Mouse (Mus musculus) heart, postnatal 0 days (tissue): Measurements from ENCODE around the gene Mep1a. TPM values are rescaled to one million over a fixed set of nuclear protein-coding genes. Genes with fewer than 3 reads are reported as not detected.
"Not testable (repeated sequence)": the region's sequence is repeated elsewhere in the genome, so short reads cannot be mapped to it uniquely, and the experiment has no call there.

Experiments used
- ATAC-seq: fragments of 200-750 bp; cut with Nextera tagmentation; 2 replicates; pipeline ENCODE4 v1.8.0; 2017; ENCODE audit warnings: low read depth, moderate number of reproducible peaks, moderate library complexity; ENCODE audit not compliant: insufficient read depth
- DNase-seq: peaks from one replicate; pipeline ENCODE4 v3.0.0-alpha.2; 2016; ENCODE audit warnings: low spot score
- H3K27ac ChIP-seq: fragments of 300-500 bp; sonication (generic); 2 replicates; pipeline ENCODE4 v1.5.1; 2014; ENCODE audit warnings: low read depth, mild to moderate bottlenecking
- H3K27me3 ChIP-seq: fragments of 300-500 bp; sonication (generic); 2 replicates; pipeline ENCODE4 v1.6.1; 2014; ENCODE audit warnings: low read length, mixed read lengths; ENCODE audit not compliant: control insufficient read depth, insufficient read depth
- H3K36me3 ChIP-seq: fragments of 300-500 bp; sonication (generic); replicated peaks from 2 replicates; pipeline ENCODE4 v1.6.1; 2014; ENCODE audit warnings: low read length, mixed read lengths; ENCODE audit not compliant: control insufficient read depth, insufficient read depth
- H3K4me1 ChIP-seq: fragments of 300-500 bp; sonication (generic); 2 replicates; pipeline ENCODE4 v1.6.1; 2014; ENCODE audit warnings: antibody characterized with exemption; ENCODE audit not compliant: control insufficient read depth, insufficient read depth
- H3K4me2 ChIP-seq: fragments of 300-500 bp; sonication (generic); 2 replicates; pipeline ENCODE4 v1.6.1; 2014; ENCODE audit warnings: low read depth, mild to moderate bottlenecking, low read length, moderate library complexity
- H3K4me3 ChIP-seq: fragments of 300-500 bp; sonication (generic); 2 replicates; pipeline ENCODE4 v1.5.1; 2014; ENCODE audit warnings: low read depth, low read length
- H3K9ac ChIP-seq: fragments of 300-500 bp; sonication (generic); replicated peaks from 2 replicates; pipeline ENCODE4 v1.6.1; 2014; ENCODE audit warnings: low read depth, low read length, mixed read lengths
- H3K9me3 ChIP-seq: fragments of 300-500 bp; sonication (generic); replicated peaks from 2 replicates; pipeline ENCODE4 v1.6.1; 2016; ENCODE audit warnings: low read length; ENCODE audit not compliant: control insufficient read depth
- CTCF ChIP-seq: IDR thresholded peaks from 2 replicates; pipeline ENCODE4 v1.5.1; 2016; ENCODE audit warnings: antibody characterized with exemption, control low read depth, low read depth
- EP300 ChIP-seq: IDR thresholded peaks from 2 replicates; pipeline ENCODE4 v1.6.1; 2016; ENCODE audit warnings: antibody characterized with exemption, low read depth
- WGBS: fragments of 180-500 bp; shearing (Covaris S2); extraction: QIAGEN DNeasy Blood & Tissue Kit; methylation state at CpG from one replicate; pipeline ENCODE4 v1.1.7; 2014; 5-methylcytosine and 5-hydroxymethylcytosine counted together
- polyA plus RNA-seq: library from polyadenylated mRNA; unstranded; fragments of >200 nt; fragmentation: Nextera tagmentation; extraction: Ambion mirVana; gene quantifications from 2 replicates; pipeline ENCODE4 v1.2.1, GENCODE M21; 2015
- total RNA-seq: library from RNA; depleted of rRNA; stranded (reverse); fragments of >200 nt; gene quantifications from 2 replicates; pipeline ENCODE4 v1.2.3, GENCODE M21; 2014; ENCODE audit warnings: low replicate concordance

Gene Mep1a
- total and polyA plus RNA-seq, 2 experiments from 2014 or later, result not detected

DNA sequence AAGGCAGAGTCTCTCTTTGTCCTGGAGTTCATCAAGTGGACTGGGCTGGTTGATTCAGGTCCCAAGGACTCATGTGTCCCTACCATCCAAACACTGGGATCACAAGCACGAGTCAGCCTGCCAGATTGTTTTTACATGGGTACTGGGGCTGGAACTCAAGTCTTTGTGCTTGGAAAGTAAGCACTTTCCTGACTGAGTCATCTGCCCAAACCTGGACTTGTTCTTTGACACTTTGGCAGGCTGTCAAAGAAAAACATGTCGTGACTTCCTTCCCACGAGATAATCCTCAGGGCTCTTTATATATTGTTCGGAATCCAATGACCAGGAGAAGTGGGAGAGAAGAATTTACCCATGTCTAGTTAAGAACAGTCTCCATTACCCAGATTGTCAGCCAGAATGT lies 5.1 kb downstream of the Mep1a start:
- no peaks in the 10 kb centered on the region for H3K4me1 ChIP-seq
- H3K27ac ChIP-seq, result no peak overlapping the region
- no peak overlapping the region for H3K4me3 ChIP-seq
- ATAC-seq (no peak), DNase-seq (peak; percentile 17)
- TF ChIP-seq EP300 (no peak), CTCF (no peak)
- no peaks in the 10 kb centered on the region for H3K9me3 ChIP-seq
- WGBS, result 18% methylated on average over 4 of the region's 4 CpGs
- H3K9ac ChIP-seq, result no peak overlapping the region
- H3K27me3 ChIP-seq, result no peaks in the 10 kb centered on the region
- H3K4me2 ChIP-seq, result no peak overlapping the region
- H3K36me3 ChIP-seq, result no peaks in the 10 kb centered on the region

DNA sequence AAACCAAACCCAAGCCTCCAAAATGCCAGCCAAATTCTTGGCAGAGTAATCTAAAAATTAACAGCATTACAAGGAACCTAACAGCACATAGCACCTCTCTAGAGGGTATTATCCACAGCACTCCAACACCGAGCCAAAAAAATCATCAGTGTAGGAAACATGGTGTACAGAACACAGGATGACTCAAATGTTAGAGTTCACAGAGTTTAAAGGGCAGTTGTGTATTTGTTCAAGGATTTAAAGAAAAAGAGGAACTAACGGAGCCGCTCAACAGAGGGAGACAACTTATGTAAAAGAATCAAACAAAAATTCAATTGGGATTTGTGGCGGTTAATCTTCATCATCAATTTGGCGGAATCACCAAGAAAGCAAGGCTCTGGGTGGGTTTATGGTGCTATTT lies 7.1 kb downstream of the Mep1a start:
- Histone ChIP-seq H3K4me2 (no peak overlapping the region), H3K27me3 (no peaks in the 10 kb centered on the region), H3K4me1 (no peaks in the 10 kb centered on the region), H3K27ac (no peak overlapping the region), H3K4me3 (no peak overlapping the region), H3K9ac (no peak overlapping the region), H3K36me3 (no peaks in the 10 kb centered on the region), H3K9me3 (no peaks in the 10 kb centered on the region)
- DNase-seq (no peak), ATAC-seq (no peak)
- WGBS, result 81% methylated on average over 5 of the region's 5 CpGs
- TF ChIP-seq EP300 (no peak), CTCF (no peak)

DNA sequence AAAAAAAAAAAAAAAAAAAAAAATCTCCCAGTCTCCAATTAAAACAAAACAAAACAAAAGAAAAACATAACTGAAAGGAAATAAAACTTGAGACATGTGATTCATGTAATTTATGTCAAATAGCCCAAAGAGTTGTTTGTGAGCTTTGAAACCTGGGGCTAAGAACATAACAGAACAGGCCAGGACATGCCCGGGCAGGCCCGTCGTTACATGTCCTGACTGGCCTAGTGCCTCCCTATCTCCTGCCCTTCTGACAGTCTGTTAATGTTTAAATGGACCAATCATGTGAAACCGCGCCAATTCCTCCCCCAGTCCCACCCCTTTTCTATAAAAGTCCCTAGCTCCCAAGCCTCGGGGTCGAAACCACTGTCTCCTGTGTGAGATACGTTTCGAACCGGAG lies 12.2 kb downstream of the Mep1a start:
- H3K4me2 ChIP-seq, H3K9me3 ChIP-seq, ATAC-seq, H3K27ac ChIP-seq, H3K36me3 ChIP-seq, H3K4me1 ChIP-seq, H3K4me3 ChIP-seq, H3K27me3 ChIP-seq, DNase-seq, H3K9ac ChIP-seq: not testable (repeated sequence)
- WGBS, result 85% methylated on average over 5 of the region's 10 CpGs

DNA sequence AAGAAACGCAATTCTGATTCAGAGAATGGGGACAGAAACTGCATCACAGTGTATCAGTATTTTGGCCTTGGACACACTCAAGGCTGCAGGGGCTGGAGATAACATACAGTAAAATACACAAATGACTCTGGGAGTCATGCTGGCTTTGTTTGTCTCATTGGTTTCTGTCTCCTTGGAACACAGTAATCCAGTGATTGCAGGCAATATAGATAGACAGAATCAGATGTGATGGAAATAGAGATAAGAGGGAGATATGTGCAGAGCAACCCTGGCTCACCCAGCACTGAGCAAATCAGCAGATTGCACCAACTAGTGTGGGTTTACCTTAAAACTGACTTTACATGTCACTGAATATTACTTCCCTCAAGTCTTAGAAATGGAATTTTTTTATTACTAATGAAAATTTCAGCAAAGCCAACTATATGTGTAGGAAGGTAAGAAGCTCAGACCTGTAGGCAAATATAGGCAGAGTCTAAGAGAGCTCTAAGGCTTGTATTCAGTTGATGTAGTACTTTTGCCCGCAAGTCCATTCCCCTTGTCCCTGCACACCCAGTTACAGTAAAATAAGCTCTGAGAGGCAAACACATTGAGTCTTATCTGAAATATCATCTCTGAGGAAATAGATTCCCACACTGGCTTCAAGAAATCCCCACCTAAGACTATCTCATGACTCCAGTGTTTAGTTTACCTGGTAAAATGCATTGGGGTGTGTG lies 14.0 kb downstream of the Mep1a start:
- no peak overlapping the region for H3K4me2 ChIP-seq
- H3K27ac ChIP-seq, result no peak overlapping the region
- no peak overlapping the region for H3K4me3 ChIP-seq
- ATAC-seq (no peak), DNase-seq (no peak)
- no peaks in the 10 kb centered on the region for H3K27me3 ChIP-seq
- H3K36me3 ChIP-seq, result no peaks in the 10 kb centered on the region
- no peaks in the 10 kb centered on the region for H3K4me1 ChIP-seq
- no peaks in the 10 kb centered on the region for H3K9me3 ChIP-seq
- TF ChIP-seq EP300 (no peak), CTCF (no peak)
- no peak overlapping the region for H3K9ac ChIP-seq
- WGBS, result 85% methylated on average over 2 of the region's 2 CpGs

DNA sequence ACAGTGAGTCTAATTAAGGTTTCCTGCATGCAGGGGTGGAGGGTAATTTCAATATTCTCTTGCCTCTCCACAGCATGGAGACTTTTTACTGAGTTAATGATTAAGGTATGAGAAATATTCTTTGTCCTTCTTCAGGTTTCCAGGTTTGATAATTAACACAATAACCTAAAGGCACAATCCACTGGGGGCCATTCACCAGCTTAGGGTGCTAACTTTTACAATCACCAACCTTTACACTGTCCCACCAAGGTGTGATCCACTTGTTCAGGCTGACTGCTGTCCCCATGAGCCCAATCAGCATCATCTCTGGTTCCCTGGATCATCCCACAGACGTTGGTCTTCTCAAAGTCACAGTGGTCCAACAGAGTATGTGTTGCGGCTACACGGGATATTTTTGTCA lies 16.6 kb downstream of the Mep1a start:
- no peak overlapping the region for H3K27ac ChIP-seq
- H3K4me1 ChIP-seq, result no peaks in the 10 kb centered on the region
- H3K27me3 ChIP-seq, result no peaks in the 10 kb centered on the region
- H3K4me2 ChIP-seq, result no peak overlapping the region
- no peak for TF ChIP-seq EP300
- TF ChIP-seq CTCF, result no peak
- ATAC-seq (no peak), DNase-seq (no peak)
- no peaks in the 10 kb centered on the region for H3K36me3 ChIP-seq
- 75% methylated on average over 3 of the region's 3 CpGs for WGBS
- H3K4me3 ChIP-seq, result no peak overlapping the region
- no peaks in the 10 kb centered on the region for H3K9me3 ChIP-seq
- no peak overlapping the region for H3K9ac ChIP-seq

DNA sequence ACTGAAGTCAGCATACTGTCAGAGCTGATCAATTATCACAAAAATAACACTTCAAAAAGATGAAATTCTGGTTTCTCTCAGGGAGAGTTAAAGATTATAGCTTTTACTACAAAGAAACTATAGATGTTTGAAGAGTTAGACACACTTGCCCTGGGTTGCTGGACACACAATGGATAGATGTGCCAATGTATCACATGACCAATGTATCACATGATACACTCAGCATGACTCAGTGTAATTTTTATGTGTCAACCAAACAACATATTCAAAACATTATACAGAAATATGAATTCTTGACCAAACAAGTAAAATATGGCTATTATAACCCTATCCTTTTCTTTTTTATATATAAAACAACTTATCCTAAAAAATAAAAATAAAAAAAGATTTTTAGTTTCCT lies 25.0 kb downstream of the Mep1a start:
- H3K36me3 ChIP-seq, result no peaks in the 10 kb centered on the region
- no peaks in the 10 kb centered on the region for H3K9me3 ChIP-seq
- no peak overlapping the region for H3K27ac ChIP-seq
- no peak for ATAC-seq
- no peaks in the 10 kb centered on the region for H3K27me3 ChIP-seq
- no peak for DNase-seq
- H3K9ac ChIP-seq, result no peak overlapping the region
- TF ChIP-seq EP300 (no peak), CTCF (no peak)
- no peaks in the 10 kb centered on the region for H3K4me1 ChIP-seq
- no peak overlapping the region for H3K4me2 ChIP-seq
- H3K4me3 ChIP-seq, result no peak overlapping the region
